Mouse (Mus musculus): ENCODE measurements at regions not wholly inside any gene's neighbourhood (a gene's known extent, or its start where the extent isn't known, plus 50 kb on each side); places are given as distances from the start of the nearest gene placed in this dataset.

- Histone ChIP-seq H3K27me3 (ENCODE audit: control insufficient read depth, insufficient read depth, low read length, poor library complexity, severe bottlenecking) (no peaks in the 10 kb centered on the region; the same call in 1 of the 2 replicates), H3K36me3 (ENCODE audit: control insufficient read depth, insufficient read depth, low read length, poor library complexity, severe bottlenecking) (no peaks in the 10 kb centered on the region)
- DNase-seq (ENCODE audit: low read depth, low spot score) = no peak
These were observed 939.4 kb downstream of the Epha4 start for GRCm38 (mm10) chr1:76575487-76575886.

GRCm38 (mm10) chr1:76585921-76586320 lies 929.0 kb downstream of the Epha4 start:
- Histone ChIP-seq H3K27me3 (ENCODE audit: control insufficient read depth, insufficient read depth, low read length, poor library complexity, severe bottlenecking) (no peaks in the 10 kb centered on the region), H3K36me3 (ENCODE audit: control insufficient read depth, insufficient read depth, low read length, poor library complexity, severe bottlenecking) (no peaks in the 10 kb centered on the region)
- DNase-seq (ENCODE audit: low read depth, low spot score) = no peak

- no peaks in the 10 kb centered on the region for H3K36me3 ChIP-seq (ENCODE audit: control insufficient read depth, insufficient read depth, low read length, poor library complexity, severe bottlenecking)
- no peak for DNase-seq (ENCODE audit: low read depth, low spot score)
- H3K27me3 ChIP-seq (ENCODE audit: control insufficient read depth, insufficient read depth, low read length, poor library complexity, severe bottlenecking) = no peaks in the 10 kb centered on the region
These were observed 889.1 kb downstream of the Epha4 start for GRCm38 (mm10) chr1:76625831-76626230.

GRCm38 (mm10) chr1:76629861-76630260 lies 885.0 kb downstream of the Epha4 start:
- Histone ChIP-seq H3K36me3 (ENCODE audit: control insufficient read depth, insufficient read depth, low read length, poor library complexity, severe bottlenecking) (no peaks in the 10 kb centered on the region), H3K27me3 (ENCODE audit: control insufficient read depth, insufficient read depth, low read length, poor library complexity, severe bottlenecking) (no peaks in the 10 kb centered on the region)
- DNase-seq (ENCODE audit: low read depth, low spot score) = no peak

- no peaks in the 10 kb centered on the region for H3K36me3 ChIP-seq (ENCODE audit: control insufficient read depth, insufficient read depth, low read length, poor library complexity, severe bottlenecking)
- no peaks in the 10 kb centered on the region for H3K27me3 ChIP-seq (ENCODE audit: control insufficient read depth, insufficient read depth, low read length, poor library complexity, severe bottlenecking)
- DNase-seq (ENCODE audit: low read depth, low spot score) = no peak
These were observed 880.8 kb downstream of the Epha4 start for GRCm38 (mm10) chr1:76634071-76634470.

- no peak for DNase-seq (ENCODE audit: low read depth, low spot score)
- no peaks in the 10 kb centered on the region for H3K36me3 ChIP-seq (ENCODE audit: control insufficient read depth, insufficient read depth, low read length, poor library complexity, severe bottlenecking)
- H3K27me3 ChIP-seq (ENCODE audit: control insufficient read depth, insufficient read depth, low read length, poor library complexity, severe bottlenecking) = no peaks in the 10 kb centered on the region
These were observed 877.4 kb downstream of the Epha4 start for GRCm38 (mm10) chr1:76637268-76638009.

- Histone ChIP-seq H3K36me3 (ENCODE audit: control insufficient read depth, insufficient read depth, low read length, poor library complexity, severe bottlenecking) (no peaks in the 10 kb centered on the region), H3K27me3 (ENCODE audit: control insufficient read depth, insufficient read depth, low read length, poor library complexity, severe bottlenecking) (no peaks in the 10 kb centered on the region)
- no peak for DNase-seq (ENCODE audit: low read depth, low spot score)
These were observed 876.9 kb downstream of the Epha4 start for GRCm38 (mm10) chr1:76638010-76638400.

GRCm38 (mm10) chr1:76641181-76641711 lies 873.6 kb downstream of the Epha4 start:
- no peak for DNase-seq (ENCODE audit: low read depth, low spot score)

GRCm38 (mm10) chr1:76642703-76643102 lies 872.2 kb downstream of the Epha4 start:
- no peaks in the 10 kb centered on the region for H3K36me3 ChIP-seq (ENCODE audit: control insufficient read depth, insufficient read depth, low read length, poor library complexity, severe bottlenecking)
- DNase-seq (ENCODE audit: low read depth, low spot score) = no peak

More at GRCm38 (mm10) chr1:76641181-76641711, 873.6 kb downstream of the Epha4 start:
- H3K27me3 ChIP-seq (ENCODE audit: control insufficient read depth, insufficient read depth, low read length, poor library complexity, severe bottlenecking) = no peaks in the 10 kb centered on the region
- no peaks in the 10 kb centered on the region for H3K36me3 ChIP-seq (ENCODE audit: control insufficient read depth, insufficient read depth, low read length, poor library complexity, severe bottlenecking)

GRCm38 (mm10) chr1:76644895-76645294 lies 870.0 kb downstream of the Epha4 start:
- H3K27me3 ChIP-seq (ENCODE audit: control insufficient read depth, insufficient read depth, low read length, poor library complexity, severe bottlenecking) = no peaks in the 10 kb centered on the region
- no peaks in the 10 kb centered on the region for H3K36me3 ChIP-seq (ENCODE audit: control insufficient read depth, insufficient read depth, low read length, poor library complexity, severe bottlenecking)
- DNase-seq (ENCODE audit: low read depth, low spot score) = no peak

More at GRCm38 (mm10) chr1:76642703-76643102, 872.2 kb downstream of the Epha4 start:
- H3K27me3 ChIP-seq (ENCODE audit: control insufficient read depth, insufficient read depth, low read length, poor library complexity, severe bottlenecking) = no peaks in the 10 kb centered on the region

- DNase-seq (ENCODE audit: low read depth, low spot score) = no peak
- Histone ChIP-seq H3K27me3 (ENCODE audit: control insufficient read depth, insufficient read depth, low read length, poor library complexity, severe bottlenecking) (no peaks in the 10 kb centered on the region), H3K36me3 (ENCODE audit: control insufficient read depth, insufficient read depth, low read length, poor library complexity, severe bottlenecking) (no peaks in the 10 kb centered on the region)
These were observed 860.1 kb downstream of the Epha4 start for GRCm38 (mm10) chr1:76654826-76655225.

GRCm38 (mm10) chr1:76658228-76658627 lies 856.7 kb downstream of the Epha4 start:
- Histone ChIP-seq H3K27me3 (ENCODE audit: control insufficient read depth, insufficient read depth, low read length, poor library complexity, severe bottlenecking) (no peaks in the 10 kb centered on the region), H3K36me3 (ENCODE audit: control insufficient read depth, insufficient read depth, low read length, poor library complexity, severe bottlenecking) (no peaks in the 10 kb centered on the region)
- DNase-seq (ENCODE audit: low read depth, low spot score) = no peak

- Histone ChIP-seq H3K27me3 (ENCODE audit: control insufficient read depth, insufficient read depth, low read length, poor library complexity, severe bottlenecking) (no peaks in the 10 kb centered on the region), H3K36me3 (ENCODE audit: control insufficient read depth, insufficient read depth, low read length, poor library complexity, severe bottlenecking) (no peaks in the 10 kb centered on the region)
- no peak for DNase-seq (ENCODE audit: low read depth, low spot score)
These were observed 854.7 kb downstream of the Epha4 start for GRCm38 (mm10) chr1:76660146-76660545.

- no peaks in the 10 kb centered on the region for H3K36me3 ChIP-seq (ENCODE audit: control insufficient read depth, insufficient read depth, low read length, poor library complexity, severe bottlenecking)
- no peak for DNase-seq (ENCODE audit: low read depth, low spot score)
- no peaks in the 10 kb centered on the region for H3K27me3 ChIP-seq (ENCODE audit: control insufficient read depth, insufficient read depth, low read length, poor library complexity, severe bottlenecking)
These were observed 850.5 kb downstream of the Epha4 start for GRCm38 (mm10) chr1:76664381-76664780.

- Histone ChIP-seq H3K36me3 (ENCODE audit: control insufficient read depth, insufficient read depth, low read length, poor library complexity, severe bottlenecking) (no peaks in the 10 kb centered on the region), H3K27me3 (ENCODE audit: control insufficient read depth, insufficient read depth, low read length, poor library complexity, severe bottlenecking) (no peaks in the 10 kb centered on the region)
- no peak for DNase-seq (ENCODE audit: low read depth, low spot score)
These were observed 838.1 kb downstream of the Epha4 start for GRCm38 (mm10) chr1:76676836-76677235.

Data from splenic B cell, adult 2 months (primary cell).